Mouse (Mus musculus) olfactory bulb, adult 2 months (tissue): ENCODE measurements around the gene Cdk5. TPM values are rescaled to one million over a fixed set of nuclear protein-coding genes. Genes with fewer than 3 reads are reported as not detected.

Source experiments
- H3K27ac ChIP-seq: fragments of 200-500 bp; 2 replicates; pipeline ENCODE4 v1.5.1; 2012; ENCODE audit warnings: low read depth, low read length; ENCODE audit not compliant: insufficient read depth
- H3K4me1 ChIP-seq: fragments of 200-500 bp; 2 replicates; pipeline ENCODE4 v1.6.1; 2012; ENCODE audit warnings: low read length; ENCODE audit not compliant: control insufficient read depth, insufficient read depth
- H3K4me3 ChIP-seq: fragments of 200-500 bp; 2 replicates; pipeline ENCODE4 v1.5.1; 2012; ENCODE audit warnings: mild to moderate bottlenecking, low read depth, low read length, moderate library complexity; ENCODE audit not compliant: insufficient read depth
- CTCF ChIP-seq: fragments of 200-500 bp; IDR thresholded peaks from 2 replicates; pipeline ENCODE4 v1.5.1; 2012; ENCODE audit warnings: low read depth, mild to moderate bottlenecking, low read length, moderate library complexity; ENCODE audit not compliant: insufficient read depth
- POLR2A ChIP-seq: fragments of 200-500 bp; IDR thresholded peaks from 2 replicates; pipeline ENCODE4 v1.6.1; 2012; ENCODE audit warnings: mild to moderate bottlenecking, low read depth, low read length, moderate library complexity; ENCODE audit not compliant: insufficient read depth
- WGBS: fragments of 180-500 bp; shearing (Covaris S2); methylation state at CpG from one replicate; pipeline ENCODE4 v1.1.7; 2018; 5-methylcytosine and 5-hydroxymethylcytosine counted together
- polyA plus RNA-seq: library from polyadenylated mRNA; stranded (reverse); fragments of >200 nt; gene quantifications from 2 replicates; pipeline ENCODE4 v1.2.4, GENCODE M21; 2012; ENCODE audit warnings: low replicate concordance; ENCODE audit not compliant: missing spikeins, insufficient read depth, insufficient read length

The Cdk5 gene
- polyA plus RNA-seq, 1 experiment, result not detected

GRCm38 (mm10) chr5:24424004-24424781, 863 bp upstream of the Cdk5 start:
- Histone ChIP-seq H3K4me3 (peak overlapping the region; percentile 79), H3K27ac (peak overlapping the region; percentile 88), H3K4me1 (peaks cover 42% of the 10 kb centered on the region)
- 0 out of 2 replicates have a peak, but pooled peaks have one; percentile 0 for TF ChIP-seq POLR2A
- no peak for TF ChIP-seq CTCF
- WGBS, result 7% methylated on average over 21 of the region's 21 CpGs

DNA sequence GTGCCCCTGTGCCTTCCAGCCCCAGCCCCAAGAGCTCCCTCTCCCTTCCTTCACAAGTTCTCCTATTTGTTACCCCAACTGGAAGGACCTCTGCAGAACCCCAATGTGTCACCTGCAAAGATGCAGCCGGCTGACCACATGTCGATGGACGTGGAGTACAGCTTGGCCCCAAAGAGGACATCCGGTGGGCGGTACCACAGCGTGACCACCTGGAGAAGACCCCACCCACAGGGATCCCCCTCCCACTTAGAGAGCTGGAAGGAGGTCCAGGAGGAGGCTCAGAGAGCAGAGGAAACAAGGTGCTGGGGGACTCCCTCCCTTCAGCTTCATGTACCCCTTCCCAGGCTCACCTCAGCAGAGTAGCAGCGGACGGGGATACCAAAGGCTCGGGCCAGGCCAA, 2.9 kb downstream of the Cdk5 start:
- TF ChIP-seq POLR2A (no peak), CTCF (no peak)
- Histone ChIP-seq H3K4me3 (no peak overlapping the region), H3K4me1 (peaks cover 30% of the 10 kb centered on the region), H3K27ac (no peak overlapping the region)
- WGBS, result 85% methylated on average over 9 of the region's 9 CpGs

DNA sequence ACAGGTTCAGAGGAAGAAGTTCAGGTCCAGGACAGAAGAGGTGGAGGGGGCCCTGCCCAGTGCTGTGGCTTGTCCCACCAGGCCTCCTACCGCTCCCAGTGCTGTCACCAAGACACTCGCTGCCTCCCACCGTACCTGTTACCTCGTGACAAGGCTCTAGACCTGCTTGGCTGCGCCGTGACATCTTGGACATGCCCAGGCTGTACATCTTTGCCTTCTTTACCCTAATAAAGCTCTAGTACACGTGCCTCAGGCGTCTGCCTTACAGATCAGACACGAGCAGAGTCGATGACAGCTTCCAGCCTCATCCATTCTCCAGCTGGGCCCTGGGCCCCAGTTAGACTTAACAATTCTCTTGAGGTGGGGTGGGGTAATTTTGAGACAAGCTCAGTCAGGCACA, 5.7 kb downstream of the Cdk5 start:
- H3K27ac ChIP-seq, result no peak overlapping the region
- H3K4me1 ChIP-seq, result peaks cover 18% of the 10 kb centered on the region
- WGBS, result 94% methylated on average over 10 of the region's 10 CpGs
- H3K4me3 ChIP-seq, result no peak overlapping the region
- TF ChIP-seq CTCF (no peak), POLR2A (no peak)

DNA sequence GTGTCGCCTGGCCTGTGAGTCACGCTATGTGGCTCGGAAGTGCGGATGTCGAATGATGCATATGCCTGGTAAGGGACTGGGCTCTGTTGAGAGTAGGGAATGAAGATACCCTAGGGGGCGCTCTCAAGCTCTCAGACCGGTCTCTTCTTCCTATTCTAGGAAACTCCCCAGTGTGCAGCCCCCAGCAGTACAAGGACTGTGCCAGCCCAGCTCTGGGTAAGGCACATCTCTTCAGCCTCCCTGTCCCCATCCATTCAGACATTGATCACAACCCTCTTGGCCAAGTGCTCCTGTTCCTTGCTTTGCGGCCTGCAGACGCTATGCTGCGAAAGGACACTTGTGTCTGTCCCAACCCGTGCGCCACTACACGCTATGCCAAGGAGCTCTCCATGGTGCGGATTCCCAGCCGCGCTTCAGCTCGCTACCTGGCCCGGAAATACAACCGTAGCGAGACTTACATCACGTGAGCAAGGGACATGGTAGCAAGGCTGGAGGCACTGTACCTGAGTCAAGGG, 7.1 kb downstream of the Cdk5 start:
- TF ChIP-seq CTCF (no peak), POLR2A (no peak)
- Histone ChIP-seq H3K4me3 (no peak overlapping the region), H3K4me1 (peaks cover 17% of the 10 kb centered on the region), H3K27ac (no peak overlapping the region)
- WGBS, result 8% methylated on average over 21 of the region's 21 CpGs

DNA sequence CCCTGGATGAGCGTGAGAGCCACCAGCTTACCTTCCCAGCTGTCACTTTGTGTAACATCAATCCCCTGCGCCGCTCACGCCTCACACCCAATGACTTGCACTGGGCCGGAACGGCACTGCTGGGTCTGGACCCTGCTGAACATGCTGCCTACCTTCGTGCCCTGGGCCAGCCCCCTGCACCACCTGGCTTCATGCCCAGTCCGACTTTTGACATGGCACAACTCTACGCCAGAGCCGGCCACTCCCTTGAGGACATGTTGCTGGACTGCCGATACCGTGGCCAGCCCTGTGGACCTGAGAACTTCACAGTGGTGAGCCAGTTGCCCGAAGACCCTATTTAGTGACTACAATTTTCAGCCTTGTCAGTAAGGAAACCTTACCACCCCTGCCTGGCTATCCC, 9.4 kb downstream of the Cdk5 start:
- TF ChIP-seq CTCF (no peak), POLR2A (no peak)
- 86% methylated on average over 13 of the region's 13 CpGs for WGBS
- Histone ChIP-seq H3K27ac (no peak overlapping the region), H3K4me3 (no peak overlapping the region), H3K4me1 (peaks cover 17% of the 10 kb centered on the region)

DNA sequence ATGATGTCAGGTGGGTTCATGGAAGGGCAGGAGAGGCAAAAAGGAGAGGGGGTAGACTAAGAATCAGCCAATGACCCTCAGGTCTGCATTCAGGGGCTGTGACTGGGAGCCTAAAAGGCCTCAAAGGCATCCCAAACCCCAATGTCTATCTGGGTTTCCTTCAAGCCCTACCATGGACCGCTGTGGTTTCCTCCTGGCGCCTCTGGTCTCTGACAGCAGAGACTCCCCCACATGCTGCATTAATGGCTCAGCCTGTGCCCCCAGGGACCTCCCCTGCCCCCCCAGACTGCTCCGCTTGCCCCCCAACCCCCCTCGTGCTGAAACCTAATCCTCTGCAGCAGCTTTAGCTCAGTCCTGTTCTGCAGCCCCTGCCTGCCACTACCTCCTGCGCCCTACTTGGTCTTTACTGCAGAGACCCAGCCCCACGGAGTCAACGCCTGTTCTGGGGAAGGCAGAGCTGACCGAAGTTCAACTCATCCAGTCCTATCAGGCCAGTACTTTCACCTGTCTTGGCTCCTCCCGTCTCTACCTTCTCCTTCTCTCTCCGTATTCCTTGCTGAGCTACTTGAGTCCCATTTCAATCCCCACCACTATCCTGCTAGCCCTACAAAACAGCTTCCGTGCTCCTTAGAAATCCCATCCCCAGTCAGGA, 10.2 kb downstream of the Cdk5 start, which contains the start of gene Asic3:
Gene Asic3, plus strand, starts transcription at position 351 of the 652 bp plus-strand sequence.
- WGBS, result 55% methylated on average over 11 of the region's 11 CpGs
- Histone ChIP-seq H3K27ac (no peak within 1 kb of the TSS), H3K4me1 (peaks cover 17% of the 10 kb centered on the region), H3K4me3 (no peak within 1 kb of the TSS)
- TF ChIP-seq POLR2A, result no peak
- TF ChIP-seq CTCF, result no peak

DNA sequence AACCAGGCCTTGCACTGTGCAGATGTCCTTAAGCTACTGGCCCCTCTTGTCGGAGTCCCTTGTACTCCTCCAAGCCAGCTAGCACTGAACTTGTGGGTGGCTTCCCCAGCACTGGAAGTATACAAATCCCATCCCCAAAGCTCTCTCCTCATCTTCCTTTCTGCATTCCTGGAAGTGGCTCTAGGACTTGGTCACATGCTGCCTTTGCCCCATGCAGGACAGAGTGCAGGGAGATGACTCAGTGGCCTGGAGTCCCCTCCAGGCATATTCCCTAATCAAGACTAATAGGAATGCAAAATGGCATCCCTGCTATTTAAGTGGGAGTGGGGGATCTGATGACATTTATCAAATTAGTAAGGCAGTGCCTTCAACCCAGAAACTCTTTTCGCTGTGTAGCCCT, 11.3 kb downstream of the Cdk5 start:
- no peak overlapping the region for H3K4me3 ChIP-seq
- no peak overlapping the region for H3K27ac ChIP-seq
- H3K4me1 ChIP-seq, result peaks cover 17% of the 10 kb centered on the region
- 93% methylated on average over 2 of the region's 2 CpGs for WGBS
- TF ChIP-seq CTCF (no peak), POLR2A (no peak)

GRCm38 (mm10) chr5:24409466-24409865, 13.9 kb downstream of the Cdk5 start:
- peaks cover 19% of the 10 kb centered on the region for H3K4me1 ChIP-seq
- H3K4me3 ChIP-seq, result no peak overlapping the region
- WGBS, result 86% methylated on average over 2 of the region's 2 CpGs
- H3K27ac ChIP-seq, result no peak overlapping the region
- no peak for TF ChIP-seq POLR2A
- TF ChIP-seq CTCF, result no peak

DNA sequence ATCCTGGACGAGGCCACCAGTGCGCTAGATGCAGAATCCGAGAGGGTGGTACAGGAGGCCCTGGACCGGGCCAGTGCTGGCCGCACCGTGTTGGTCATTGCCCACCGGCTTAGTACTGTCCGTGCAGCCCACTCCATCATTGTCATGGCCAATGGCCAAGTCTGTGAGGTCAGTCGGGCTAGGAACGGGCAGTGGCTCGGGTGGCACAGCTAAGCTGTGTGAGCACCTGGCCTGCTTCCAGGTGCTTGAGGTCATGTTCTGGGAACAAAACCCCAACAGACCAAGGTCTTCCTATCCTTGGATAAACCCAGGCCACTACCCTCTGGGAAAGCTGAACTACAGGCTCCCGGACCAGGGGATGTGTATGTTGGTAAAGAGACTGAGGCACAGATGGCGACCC, 14.7 kb downstream of the Cdk5 start:
- WGBS, result 69% methylated on average over 13 of the region's 13 CpGs
- Histone ChIP-seq H3K4me1 (peaks cover 24% of the 10 kb centered on the region), H3K27ac (no peak overlapping the region)

More for the DNA sequence above, 14.7 kb downstream of the Cdk5 start:
- TF ChIP-seq CTCF (no peak), POLR2A (no peak)
- H3K4me3 ChIP-seq, result no peak overlapping the region
